Mouse (Mus musculus): ENCODE data around the gene Ddah2.

Gene Ddah2

DNA sequence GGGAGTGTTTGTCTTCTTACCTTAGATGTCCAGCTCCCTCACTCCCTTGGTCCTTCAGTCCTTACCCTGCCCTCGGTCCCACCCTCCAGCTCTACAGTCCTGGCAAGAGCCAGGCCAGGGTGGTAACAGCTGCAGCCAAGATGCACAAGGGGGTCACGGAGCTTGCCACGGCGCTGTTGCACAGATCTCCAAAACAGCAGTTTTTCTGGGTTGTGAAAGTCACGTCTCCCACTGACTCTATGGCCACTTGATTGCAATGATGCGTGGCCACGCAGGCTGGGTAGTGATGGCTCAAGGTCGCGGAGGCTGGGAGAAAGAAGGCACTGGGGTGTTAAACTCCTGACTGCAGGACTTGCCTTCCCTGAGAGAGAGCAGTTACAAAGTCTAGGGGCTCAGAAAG lies 12.6 kb downstream of the Ddah2 start:
- CTCF ChIA-PET: no interaction called here

DNA sequence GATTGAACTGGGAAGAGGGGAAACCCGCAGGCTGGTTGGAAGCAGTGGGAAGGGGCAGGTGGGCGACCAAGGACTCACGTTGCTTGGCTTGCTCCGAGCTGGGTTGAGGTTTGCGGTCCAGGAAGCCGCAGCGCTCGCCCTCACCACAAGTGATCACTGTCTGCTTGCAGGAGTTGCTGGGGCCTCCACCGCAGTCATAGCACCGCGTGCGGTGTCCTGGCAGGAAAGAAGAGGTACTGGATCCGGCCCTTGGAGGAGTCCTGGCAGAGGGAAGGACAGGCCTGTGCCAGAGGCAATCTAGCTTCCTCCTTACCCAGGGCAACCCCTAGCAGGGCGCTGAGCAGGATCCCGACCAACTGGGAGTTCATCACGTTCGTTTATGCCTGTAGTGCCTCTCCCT lies 15.3 kb downstream of the Ddah2 start:
- CTCF ChIA-PET: no interaction called here

DNA sequence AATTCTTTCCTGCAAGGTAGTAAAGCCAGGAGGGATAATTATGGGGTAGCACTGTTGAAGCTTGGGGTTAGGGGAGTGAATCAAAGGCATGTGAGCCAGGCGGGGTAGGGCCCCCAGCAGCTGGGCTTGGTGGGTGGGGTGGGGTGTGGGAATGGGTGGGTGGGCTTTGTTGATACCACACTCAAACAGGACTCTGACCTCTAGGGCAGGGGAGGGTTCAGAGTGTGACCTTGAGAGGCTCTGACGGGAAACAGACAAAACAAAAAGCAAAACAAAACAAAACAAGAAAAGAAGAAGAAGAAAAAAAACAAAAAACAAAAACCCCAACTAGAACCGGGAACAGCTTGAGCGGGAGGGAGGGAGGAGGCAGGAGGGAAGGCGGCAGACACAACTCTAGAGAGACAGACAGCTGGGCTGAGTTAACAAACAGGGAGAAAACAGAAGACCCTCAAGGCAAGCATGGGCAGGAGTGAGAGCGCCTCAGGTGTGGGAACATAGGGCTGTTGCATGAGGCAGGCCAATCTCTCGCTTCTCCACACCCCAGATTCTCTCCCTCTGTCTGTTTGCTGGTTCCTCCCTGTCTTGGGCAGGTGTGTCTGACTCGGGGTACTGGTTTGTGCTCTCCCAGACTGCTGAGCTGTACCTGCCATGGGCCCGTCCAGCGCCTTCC lies 17.8 kb downstream of the Ddah2 start, which contains the start of gene Ly6g6e:
TSS of gene Ly6g6e (plus strand) at position 396 of the 670 bp plus-strand sequence.
- CTCF ChIA-PET: no interaction called here

DNA sequence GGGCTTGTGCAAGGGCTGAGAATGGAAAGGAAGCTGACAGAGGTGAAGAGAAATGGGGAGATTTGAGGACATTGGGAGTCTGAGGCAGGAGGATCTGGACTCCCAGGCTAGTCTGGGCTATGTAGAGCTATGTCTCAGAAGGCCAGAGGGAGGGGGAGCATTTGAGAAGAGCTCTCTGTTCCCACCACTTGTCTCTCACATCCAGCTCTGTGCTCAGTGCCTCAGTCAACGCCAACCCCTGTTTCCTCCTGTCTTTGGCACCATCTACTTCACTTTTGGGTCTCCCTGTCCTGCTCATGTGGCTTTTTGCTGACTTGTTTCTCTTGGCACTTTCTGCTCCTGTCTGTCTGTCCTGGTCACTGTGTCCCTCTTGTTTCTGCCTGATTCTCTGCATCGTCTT lies 18.4 kb downstream of the Ddah2 start:
- CTCF ChIA-PET: no interaction called here

DNA sequence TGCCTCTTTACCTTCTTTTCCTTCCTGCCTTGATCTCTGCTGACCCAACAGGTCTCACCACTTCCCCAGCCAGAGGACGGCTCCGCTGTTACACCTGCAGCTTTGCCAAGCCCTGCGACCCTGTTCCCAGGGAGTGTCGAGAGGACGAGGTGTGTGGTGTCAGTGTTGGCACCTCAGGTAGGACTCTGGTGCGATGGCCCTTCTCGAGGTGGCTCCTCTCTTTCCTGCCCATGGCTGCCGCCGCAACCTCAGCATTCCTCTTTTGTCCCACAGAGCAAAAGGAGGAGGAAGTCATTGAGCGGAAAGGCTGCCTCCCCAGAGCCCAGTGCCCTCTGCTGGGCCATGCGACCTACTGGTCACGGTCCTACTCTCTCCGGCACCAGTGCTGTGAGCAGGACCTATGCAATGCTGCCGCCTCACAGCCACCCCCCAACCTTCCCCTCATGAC lies 19.0 kb downstream of the Ddah2 start, which contains the start of gene Ly6g6d:
TSS of gene Ly6g6d (minus strand) at position 280 of the 448 bp plus-strand sequence.
- CTCF ChIA-PET: no interaction called here

DNA sequence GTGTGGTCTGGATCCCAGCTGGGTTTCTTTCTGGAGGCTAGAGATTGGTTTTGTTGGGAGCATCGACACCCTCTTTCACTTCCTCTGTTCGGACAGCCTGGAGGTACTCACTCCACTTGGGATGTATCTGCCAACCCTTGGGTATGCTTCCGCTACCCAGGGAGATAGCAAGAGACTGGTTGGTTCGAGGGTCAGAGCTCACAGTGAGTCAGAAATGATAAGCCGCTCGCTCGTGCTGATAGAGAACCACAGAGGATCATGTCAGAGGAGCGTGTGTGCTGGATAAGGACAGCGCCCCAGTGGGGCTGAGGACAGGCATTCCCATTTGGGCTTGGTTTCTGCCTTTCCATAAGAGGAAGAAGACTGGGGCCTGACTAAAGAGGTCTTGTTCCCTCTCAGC lies 20.9 kb downstream of the Ddah2 start:
- CTCF ChIA-PET: interaction anchor here (0.7 kb wide), 1 partner anchor 67 kb away, joined by 3 read pairs; no protein-coding TSS in a partner anchor

DNA sequence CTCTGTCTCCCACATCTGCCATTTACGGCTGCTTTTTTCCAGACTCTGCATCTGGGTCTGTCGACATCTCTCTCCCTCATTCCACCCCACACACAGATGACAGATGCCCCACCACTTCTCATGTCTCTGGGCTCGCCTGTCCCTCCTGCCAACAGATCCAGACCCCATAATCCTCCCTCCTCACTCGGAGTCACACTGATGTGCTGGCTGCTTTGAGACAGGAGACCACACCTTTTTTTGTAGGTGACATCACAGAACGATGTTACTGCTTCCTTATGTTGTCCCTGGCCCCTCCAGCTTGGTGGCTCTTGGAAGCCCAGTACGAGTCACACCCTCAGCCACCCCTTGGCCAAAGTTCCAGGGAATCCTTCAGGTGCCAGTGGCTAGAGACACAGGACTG lies 21.4 kb downstream of the Ddah2 start:
- CTCF ChIA-PET: no interaction called here

DNA sequence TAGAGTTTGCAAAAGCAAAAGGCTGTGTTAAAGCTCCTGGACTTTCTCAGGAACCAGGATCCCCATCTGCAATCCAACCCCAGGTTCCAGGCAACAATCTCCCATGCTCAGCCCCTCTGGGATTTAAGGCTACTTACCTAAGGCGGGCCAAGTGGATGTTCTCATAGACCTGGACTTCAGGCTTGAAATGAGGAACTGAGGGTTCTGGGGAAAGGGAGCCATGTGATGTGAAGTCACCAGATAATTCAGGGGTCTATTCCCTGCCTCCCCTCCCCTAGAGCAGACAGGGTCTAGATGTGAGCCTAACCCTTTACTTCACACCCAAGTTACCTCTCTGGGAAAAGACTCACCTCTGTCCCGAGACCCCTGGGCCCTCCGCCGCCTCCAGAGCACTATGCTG lies 21.9 kb downstream of the Ddah2 start:
- CTCF ChIA-PET: no interaction called here

DNA sequence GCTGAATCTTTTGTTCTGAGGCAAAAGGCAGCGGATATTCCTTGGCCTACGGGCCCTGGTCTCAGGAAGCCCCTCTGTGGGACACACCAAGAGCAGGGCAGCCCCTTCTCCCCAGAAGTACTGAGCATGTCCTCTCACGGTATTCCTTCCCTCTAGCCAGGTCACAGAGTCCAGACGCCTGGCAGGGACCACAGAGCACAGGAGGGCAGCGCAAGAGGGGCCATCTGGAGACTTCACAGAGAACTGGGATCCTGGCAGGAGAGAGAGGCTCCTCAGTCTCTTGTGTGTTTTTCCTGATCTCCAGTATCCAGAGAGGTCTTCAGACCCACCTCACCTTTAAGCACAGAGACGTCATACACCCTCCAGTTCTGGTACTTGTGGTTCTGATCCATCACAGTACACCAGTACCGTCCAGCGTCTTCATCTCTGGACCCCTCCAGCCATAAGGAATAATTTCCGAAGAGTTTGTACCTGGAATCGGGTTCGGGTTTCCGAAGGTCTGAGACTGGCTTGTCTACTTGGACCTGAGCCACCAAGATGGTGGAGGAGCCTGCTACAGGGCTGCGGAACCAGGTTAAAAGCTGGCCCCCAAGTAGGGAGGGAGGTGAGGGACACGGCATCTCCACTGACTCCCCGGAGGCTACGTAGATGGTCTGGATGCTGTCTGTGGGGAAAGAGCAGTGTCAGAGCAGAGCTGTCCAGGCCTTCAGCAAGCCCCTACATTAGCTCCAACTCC lies 24.2 kb downstream of the Ddah2 start:
- CTCF ChIA-PET: no interaction called here

DNA sequence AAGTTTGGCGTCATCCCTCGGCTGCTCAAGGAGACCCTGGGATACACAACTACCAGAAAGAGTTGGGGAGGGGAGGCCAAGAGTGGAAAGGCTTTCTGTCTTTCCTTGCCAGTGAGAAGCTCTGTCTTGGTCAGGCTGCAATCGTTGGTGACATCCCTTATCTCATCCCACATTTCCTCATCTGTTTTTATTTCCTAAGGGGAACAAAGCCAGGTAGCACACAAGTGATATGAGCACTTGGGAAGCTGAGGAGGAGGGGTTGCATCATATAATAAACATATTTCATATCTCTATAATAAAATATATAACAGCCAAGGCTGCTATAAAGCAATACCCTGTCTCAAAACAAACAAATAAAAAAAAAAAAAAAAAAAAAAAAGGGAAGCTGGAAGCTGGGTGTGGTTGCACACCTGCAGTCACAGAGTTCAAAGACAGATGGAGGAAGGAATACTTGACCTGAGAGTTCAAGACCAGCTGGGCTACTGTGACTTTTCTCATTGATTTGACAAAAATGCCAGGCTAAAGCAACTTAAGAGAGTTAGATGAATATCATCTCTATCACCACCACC lies 25.2 kb downstream of the Ddah2 start:
- CTCF ChIA-PET: interaction anchor here (0.7 kb wide), 1 partner anchor 102 kb away, joined by 10 read pairs; the partner anchor contains the start of gene Lsm2

DNA sequence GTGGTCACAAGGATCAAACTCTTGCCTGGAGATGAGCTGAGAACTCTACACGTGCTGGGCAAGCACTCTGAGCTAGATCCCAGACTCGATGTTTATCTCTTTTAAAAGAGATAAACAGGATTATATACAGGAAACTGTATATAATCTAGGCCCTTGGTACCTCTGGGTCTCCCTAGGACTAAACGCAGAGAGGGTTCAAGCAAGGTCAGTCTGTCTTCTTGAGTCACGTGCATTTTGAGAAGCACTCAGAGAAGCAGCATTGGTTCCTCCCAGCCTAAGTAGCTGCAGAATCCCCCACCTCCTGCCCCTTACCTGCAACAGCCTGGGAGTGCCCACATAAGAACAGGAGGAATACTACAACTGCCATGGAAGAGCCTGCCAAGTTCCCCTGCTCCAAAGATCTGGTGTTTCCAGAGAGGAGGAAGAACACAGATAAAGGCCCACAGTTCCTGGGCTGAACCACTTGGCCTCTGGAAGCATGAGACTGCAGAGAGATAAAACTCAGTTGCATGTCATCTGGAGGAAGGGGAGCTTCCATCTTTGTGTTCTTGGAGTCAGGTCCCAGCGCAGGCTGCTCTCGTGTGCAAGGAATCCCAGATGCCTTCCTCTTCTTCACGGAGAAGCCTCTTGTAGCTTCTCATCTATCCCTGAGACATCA lies 26.5 kb downstream of the Ddah2 start, which contains the start of gene Ly6g6f:
TSS of gene Ly6g6f (minus strand) at position 403 of the 658 bp plus-strand sequence.
- CTCF ChIA-PET: interaction anchor here (0.6 kb wide), 1 partner anchor 960 kb away, joined by 3 read pairs; no protein-coding TSS in a partner anchor

DNA sequence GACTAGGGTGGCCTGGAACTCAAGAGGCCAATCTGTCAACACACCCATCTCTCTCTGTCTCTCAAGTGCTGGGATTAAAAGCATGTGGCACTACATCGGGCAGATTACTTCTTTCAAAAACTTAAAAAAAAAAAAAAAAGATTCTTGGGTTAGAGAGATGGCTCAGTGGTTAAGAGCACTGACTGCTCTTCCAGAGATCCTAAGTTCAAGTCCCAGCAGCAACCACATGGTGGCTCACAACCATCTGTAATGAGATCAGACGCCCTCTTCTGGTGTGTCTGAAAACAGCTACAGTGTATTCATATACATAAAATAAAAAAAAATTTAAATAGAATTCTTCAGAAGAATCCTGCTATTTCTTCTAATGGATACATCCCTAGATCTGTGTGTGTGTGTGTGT lies 29.3 kb downstream of the Ddah2 start:
- CTCF ChIA-PET: interaction anchor here (0.7 kb wide), 1 partner anchor 82 kb away, joined by 4 read pairs; no protein-coding TSS in a partner anchor

DNA sequence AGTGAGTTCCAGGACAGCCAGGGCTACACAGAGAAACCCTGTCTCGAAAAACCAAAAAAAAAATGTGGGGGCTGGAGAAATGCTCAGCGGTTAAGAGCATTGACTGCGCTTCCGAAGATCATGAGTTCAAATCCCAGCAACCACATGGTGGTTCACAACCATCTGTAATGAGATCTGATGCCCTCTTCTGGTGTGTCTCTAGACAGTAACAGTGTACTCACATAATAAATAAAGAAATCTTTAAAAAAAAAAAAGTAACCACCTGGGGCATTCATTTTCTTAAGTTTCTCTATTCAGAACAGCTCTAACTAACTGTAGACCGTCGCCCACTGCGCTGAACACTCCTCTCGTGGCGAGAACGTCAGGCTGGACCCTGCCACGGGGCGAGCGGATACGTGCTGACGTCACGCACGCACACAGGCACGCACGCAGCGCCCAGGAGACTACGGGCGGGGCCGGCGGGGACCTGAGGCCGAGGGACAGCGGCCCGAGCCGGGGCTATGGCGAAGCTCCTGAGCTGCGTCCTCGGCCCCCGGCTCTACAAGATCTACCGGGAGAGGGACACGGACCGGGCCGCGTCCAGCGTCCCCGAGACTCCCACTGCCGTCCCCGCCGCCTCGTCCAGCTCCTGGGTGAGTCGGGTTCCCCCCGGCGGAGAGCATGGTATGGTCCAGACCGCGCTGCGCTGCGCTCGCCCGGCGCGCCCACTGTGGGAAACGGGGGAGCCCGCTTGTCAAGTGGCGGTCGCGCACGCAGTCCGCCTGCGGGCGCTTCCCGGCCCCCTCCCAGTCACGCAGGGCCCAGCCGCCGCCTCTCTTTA lies 30.2 kb downstream of the Ddah2 start, which contains the start of gene Abhd16a:
TSS of gene Abhd16a (plus strand) at position 439 of the 820 bp plus-strand sequence.
- CTCF ChIA-PET: interaction anchor here (0.6 kb wide), 1 partner anchor 141 kb away, joined by 3 read pairs; no protein-coding TSS in a partner anchor

DNA sequence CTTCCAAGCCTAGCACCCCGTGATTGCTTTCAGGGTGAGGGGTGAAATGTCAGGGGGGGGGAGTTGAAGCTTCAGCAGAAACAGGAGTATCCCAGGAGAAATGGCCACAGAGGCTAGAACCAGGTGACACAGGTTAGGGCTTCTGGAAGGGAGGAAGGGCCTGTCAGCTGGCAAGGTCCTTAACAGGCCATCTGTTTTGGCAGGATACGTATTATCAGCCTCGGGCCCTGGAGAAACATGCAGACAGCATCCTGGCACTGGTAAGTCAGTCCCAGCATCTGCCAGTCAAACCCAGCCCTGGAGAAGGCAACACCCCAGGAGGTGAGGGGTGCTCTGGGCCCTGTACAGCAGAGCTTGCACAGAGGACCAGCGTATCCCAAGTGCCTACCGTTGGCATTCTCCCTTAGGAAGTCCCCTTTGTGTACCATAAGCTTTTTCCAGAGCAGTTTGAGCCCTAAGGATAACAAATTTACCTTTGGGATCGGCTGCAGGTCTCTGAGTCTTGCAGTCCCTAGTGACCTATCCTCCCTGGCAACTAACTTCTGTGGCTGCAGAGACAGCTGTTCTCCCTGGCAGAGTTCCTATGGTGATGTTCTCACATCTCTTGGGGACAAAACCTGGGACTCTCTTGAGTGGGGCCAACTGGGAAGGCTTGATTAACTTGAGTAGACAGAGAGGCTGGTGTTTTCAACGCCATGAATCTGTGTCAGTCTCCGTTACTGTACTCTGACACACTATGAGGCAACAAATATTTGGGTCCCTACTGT lies 31.5 kb downstream of the Ddah2 start:
- CTCF ChIA-PET: interaction anchor here (0.6 kb wide), 1 partner anchor 41 kb away, joined by 3 read pairs; the partner anchor contains the start of gene Clic1

DNA sequence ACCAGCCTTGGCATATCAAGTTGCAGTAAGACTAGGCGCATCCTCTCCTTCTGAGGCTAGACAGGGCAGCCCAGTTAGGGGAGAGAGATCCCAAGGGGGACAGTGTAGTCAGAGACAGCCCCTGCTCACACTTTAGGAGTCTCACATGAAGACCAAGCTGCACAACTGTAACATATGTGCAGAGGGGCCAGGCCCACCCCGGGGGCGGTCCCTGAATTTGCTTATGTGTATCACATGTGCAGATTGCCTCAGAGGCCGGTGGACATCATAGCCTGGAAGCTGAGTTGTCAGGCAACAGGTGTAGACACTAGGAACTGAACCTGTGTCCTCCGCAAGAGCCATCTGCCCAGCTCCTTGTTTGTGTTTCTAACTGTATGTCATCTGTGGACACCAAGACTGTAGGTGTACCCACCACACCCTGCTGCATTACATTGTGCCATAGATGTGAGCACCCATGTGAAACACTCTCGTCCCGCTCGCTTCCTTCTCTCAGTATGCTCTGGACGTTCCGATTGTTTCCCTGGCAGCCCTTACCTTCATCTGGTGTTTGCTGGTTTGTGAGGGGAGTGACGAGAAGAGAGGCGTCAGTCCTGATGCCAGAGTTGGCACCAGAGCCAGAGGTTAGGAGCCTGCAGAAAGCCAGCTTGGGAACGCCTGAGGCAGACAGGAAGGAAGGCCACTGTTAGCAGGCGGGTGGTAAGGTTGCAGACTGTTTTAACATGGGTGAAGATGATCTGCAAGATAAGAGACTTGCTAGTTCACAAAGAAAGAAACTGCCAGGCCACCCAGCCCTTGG lies 33.8 kb downstream of the Ddah2 start:
- CTCF ChIA-PET: no interaction called here

DNA sequence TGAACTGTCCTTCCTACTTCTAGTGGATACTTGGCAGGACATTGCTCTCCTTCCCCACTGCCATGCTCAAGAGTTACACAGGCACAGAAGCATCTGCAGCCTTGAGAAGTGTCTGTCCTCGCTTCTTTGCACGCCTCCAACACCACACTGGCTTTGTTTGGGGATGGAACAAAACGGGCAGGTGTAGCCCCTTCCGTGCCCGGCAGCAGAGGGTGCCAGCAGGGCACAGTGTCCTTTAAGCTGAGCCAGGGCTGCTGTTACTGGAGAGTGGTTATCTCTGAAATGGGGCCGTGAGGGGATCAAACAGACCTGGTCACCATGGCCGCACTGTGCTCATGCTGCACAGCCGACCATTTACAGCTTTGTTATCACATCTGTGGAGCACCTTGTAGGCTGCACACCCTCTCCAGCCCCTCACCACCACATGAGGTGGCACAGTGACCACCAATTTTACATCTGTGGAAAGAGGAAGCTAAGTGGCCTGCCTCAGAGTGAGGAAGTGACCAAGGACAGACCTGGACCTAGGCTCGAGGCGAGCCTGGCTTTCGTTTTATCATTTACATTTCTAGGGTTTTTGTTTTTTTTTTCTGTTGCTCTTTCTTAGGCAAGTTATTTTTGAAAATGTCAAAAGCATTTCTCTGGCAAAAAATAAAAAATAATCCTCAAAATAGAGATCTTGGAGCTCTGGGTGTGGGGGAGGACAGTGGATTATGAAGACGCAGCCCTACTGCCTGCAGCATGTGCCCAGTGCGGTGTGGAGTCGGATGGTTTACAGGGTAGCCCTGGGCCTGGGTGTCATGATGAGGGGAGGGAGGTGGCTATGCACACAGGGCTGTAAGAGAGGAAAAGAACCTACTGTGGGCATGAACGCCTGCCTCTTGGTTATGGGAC lies 35.9 kb downstream of the Ddah2 start:
- CTCF ChIA-PET: interaction anchor here (0.6 to 0.7 kb wide), 3 partner anchors 34 to 483 kb away, joined by 4 to 11 read pairs (median 6); no protein-coding TSS in a partner anchor

DNA sequence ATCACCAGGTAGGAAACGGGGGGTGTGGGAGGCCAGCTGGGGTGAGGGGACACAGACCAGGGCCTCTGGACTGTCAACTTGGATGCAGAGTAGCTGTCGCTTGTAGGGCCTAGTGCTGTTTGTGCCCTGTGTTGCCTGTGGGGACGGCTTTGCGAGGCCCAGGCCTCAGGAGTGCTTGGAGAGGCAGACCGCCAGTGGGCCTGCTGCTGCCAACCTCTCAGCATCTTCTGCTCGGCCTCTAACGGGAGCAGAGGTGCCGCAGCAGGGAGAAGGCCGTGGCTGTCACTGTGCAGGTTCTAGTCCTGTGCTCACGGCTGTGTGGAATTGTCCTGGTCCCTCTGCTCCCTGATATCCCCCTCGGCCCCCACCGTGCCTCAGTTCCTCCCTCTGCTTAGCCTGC lies 37.8 kb downstream of the Ddah2 start:
- CTCF ChIA-PET: no interaction called here

DNA sequence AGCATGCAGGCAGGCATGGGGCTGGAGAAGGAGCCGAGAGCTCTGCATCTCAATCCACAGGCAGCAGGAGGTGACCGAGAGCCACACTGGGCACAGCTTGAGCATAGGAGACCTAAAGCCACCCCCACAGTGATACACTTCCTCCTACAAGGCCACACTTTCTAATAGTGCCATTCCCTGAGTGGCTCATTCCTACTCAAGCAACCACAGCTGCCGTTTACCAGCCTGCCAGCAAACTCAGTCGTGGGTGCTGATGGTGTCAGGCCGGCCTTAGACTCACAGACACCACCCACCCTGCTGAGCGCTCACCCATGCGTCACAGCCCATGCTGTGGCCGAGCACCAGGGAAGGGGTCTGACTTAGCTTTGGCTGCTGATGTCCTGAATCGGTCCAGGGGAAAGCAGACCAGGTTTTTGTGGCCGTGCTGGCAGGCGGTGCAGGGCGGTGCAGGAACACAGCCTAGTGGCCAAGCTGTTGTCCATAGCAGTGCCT lies 38.4 kb downstream of the Ddah2 start:
- CTCF ChIA-PET: no interaction called here

Data from spleen, embryonic (tissue).